Mouse (Mus musculus) cortical plate, adult 2 months (tissue): ENCODE measurements around the gene Guca2b.

Experiments used
- CTCF ChIP-seq: fragments of 200-500 bp; IDR thresholded peaks from 2 replicates; pipeline ENCODE4 v1.5.1; 2011; ENCODE audit warnings: mild to moderate bottlenecking, control low read depth, low read length; ENCODE audit not compliant: insufficient read depth; ENCODE audit errors: extremely low read depth
- POLR2A ChIP-seq: fragments of 200-500 bp; IDR thresholded peaks from 2 replicates; pipeline ENCODE4 v1.6.1; 2011; ENCODE audit warnings: mild to moderate bottlenecking, low read length, control low read depth; ENCODE audit not compliant: insufficient read depth; ENCODE audit errors: extremely low read depth

- no peak for TF ChIP-seq CTCF
- TF ChIP-seq POLR2A: no peak
These were observed 23.1 kb downstream of the Guca2b start for GRCm38 (mm10) chr4:119635686-119636085.
